Mouse (Mus musculus): ENCODE measurements around the gene Zfp974. TPM values are rescaled to one million over a fixed set of nuclear protein-coding genes. Genes with fewer than 3 reads are reported as not detected.
"Not testable (repeated sequence)": the region's sequence is repeated elsewhere in the genome, so short reads cannot be mapped to it uniquely, and the experiment has no call there.

The Zfp974 gene
- polyA plus RNA-seq (2014; fragmentation: Nextera tagmentation; extraction: Ambion mirVana): 3.5 and 4.4 TPM in 2 replicates

DNA sequence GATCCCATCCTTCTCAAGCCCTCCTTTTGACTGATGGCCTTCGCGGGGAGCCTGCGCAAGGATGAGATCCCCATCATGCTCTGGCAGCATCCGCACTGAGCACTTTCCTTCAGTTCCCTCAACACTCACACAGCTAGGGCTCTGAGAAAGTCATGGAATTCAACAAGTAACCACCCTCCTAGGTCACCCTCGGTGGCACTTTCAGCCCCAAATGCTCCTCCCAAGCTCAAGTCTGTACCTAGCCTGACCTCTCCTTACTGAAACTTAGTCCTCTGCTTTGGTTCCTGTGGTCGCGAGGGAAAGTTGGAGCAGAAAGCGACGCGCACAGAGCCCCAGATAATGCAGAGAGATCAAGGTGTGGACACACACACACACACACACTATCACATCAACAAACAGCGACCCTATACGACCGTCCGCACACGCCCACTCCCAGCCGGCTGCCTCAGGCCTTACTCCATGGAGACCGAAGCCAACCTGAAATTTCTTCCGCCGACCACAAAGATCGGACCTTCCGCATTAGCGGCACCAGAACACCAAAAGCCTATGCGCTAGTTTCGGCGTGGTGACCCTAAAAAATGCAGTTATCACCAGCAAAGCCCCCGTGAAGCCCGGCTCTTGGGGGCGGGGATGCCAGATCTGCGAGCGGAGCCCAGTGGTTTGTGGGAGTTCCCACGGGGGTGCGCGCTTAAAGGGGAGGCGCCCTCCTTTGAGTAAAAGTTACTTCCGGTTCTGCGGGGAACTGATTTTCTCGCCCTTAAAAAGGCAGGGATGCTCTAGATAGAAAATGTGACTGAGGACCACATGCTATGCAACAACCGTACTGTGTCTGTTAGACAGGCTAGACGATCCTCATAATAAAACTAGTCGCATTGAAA, at the start of gene Zfp974:
Gene Zfp974, minus strand, starts transcription at position 643 of the 878 bp plus-strand sequence.
- Histone ChIP-seq H3K27ac (ENCODE audit: low read depth, low read length) (no peak within 1 kb of the TSS), H3K4me2 (peak within 1 kb of the TSS; percentile 88), H3K27me3 (replicated peaks; ENCODE audit: control insufficient read depth, insufficient read depth, low read length) (no peaks in the 10 kb centered on the region), H3K4me1 (replicated peaks; ENCODE audit: control insufficient read depth, insufficient read depth, low read length) (no peaks in the 10 kb centered on the region; the same call in 1 of the 2 replicates), H3K9me3 (ENCODE audit: control insufficient read depth, low read length) (no peaks in the 10 kb centered on the region), H3K9ac (ENCODE audit: low read depth, low read length) (peak within 1 kb of the TSS; percentile 69), H3K36me3 (ENCODE audit: control insufficient read depth, insufficient read depth, low read length) (peaks cover 2% of the 10 kb centered on the region; the same call in 1 of the 2 replicates), H3K4me3 (ENCODE audit: low read depth, low read length) (peak within 1 kb of the TSS; percentile 66)
- ATAC-seq (replicated peaks; ENCODE audit: low FRiP score) (peak; percentile 64), DNase-seq (ENCODE audit: low spot score) (peak; percentile 80)
- 6% methylated on average over 40 of the region's 40 CpGs for WGBS

- 88% methylated on average over 13 of the region's 13 CpGs for WGBS
- not testable (repeated sequence) for ATAC-seq (replicated peaks; ENCODE audit: low FRiP score); H3K36me3 ChIP-seq (ENCODE audit: control insufficient read depth, insufficient read depth, low read length); DNase-seq (ENCODE audit: low spot score); H3K4me2 ChIP-seq; H3K27me3 ChIP-seq (replicated peaks; ENCODE audit: control insufficient read depth, insufficient read depth, low read length); H3K9ac ChIP-seq (ENCODE audit: low read depth, low read length); H3K27ac ChIP-seq (ENCODE audit: low read depth, low read length); H3K9me3 ChIP-seq (ENCODE audit: control insufficient read depth, low read length); H3K4me3 ChIP-seq (ENCODE audit: low read depth, low read length); H3K4me1 ChIP-seq (replicated peaks; ENCODE audit: control insufficient read depth, insufficient read depth, low read length)
These were observed 20.2 kb upstream of the Zfp974 start for GRCm38 (mm10) chr7:27949451-27949850.

GRCm38 (mm10) chr7:27941869-27942268, 12.6 kb upstream of the Zfp974 start:
- H3K9ac ChIP-seq (ENCODE audit: low read depth, low read length); H3K27me3 ChIP-seq (replicated peaks; ENCODE audit: control insufficient read depth, insufficient read depth, low read length); H3K9me3 ChIP-seq (ENCODE audit: control insufficient read depth, low read length); H3K36me3 ChIP-seq (ENCODE audit: control insufficient read depth, insufficient read depth, low read length); ATAC-seq (replicated peaks; ENCODE audit: low FRiP score); H3K4me2 ChIP-seq; H3K27ac ChIP-seq (ENCODE audit: low read depth, low read length); DNase-seq (ENCODE audit: low spot score); H3K4me3 ChIP-seq (ENCODE audit: low read depth, low read length); H3K4me1 ChIP-seq (replicated peaks; ENCODE audit: control insufficient read depth, insufficient read depth, low read length): not testable (repeated sequence)
- WGBS: 39% methylated on average over 5 of the region's 7 CpGs

DNA sequence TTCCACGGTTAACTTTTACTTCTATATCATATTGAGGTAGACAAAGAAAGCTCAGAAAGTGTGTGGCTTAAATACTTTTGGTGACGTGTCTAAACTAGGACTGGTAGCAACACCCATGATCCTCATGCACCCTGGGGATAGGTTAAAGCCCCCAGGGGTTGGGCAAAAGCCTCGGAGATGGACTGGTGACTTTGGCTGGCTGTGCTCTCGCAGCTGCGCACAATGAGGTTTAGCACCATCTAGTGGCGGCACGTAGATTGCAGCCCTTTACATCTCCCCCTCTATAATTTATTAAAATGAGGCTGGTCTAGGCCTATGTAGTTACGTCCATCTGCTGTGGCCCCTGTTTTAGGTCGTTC, 4.5 kb upstream of the Zfp974 start:
- not testable (repeated sequence) for H3K4me3 ChIP-seq (ENCODE audit: low read depth, low read length); H3K27me3 ChIP-seq (replicated peaks; ENCODE audit: control insufficient read depth, insufficient read depth, low read length); ATAC-seq (replicated peaks; ENCODE audit: low FRiP score); H3K4me1 ChIP-seq (replicated peaks; ENCODE audit: control insufficient read depth, insufficient read depth, low read length); DNase-seq (ENCODE audit: low spot score); H3K36me3 ChIP-seq (ENCODE audit: control insufficient read depth, insufficient read depth, low read length); H3K9ac ChIP-seq (ENCODE audit: low read depth, low read length); H3K9me3 ChIP-seq (ENCODE audit: control insufficient read depth, low read length); H3K27ac ChIP-seq (ENCODE audit: low read depth, low read length)
- 20% methylated on average over 1 of the region's 9 CpGs for WGBS
- H3K4me2 ChIP-seq: peak overlapping the region; percentile 56

GRCm38 (mm10) chr7:27933050-27933799, 4.0 kb upstream of the Zfp974 start:
- Histone ChIP-seq H3K4me3 (ENCODE audit: low read depth, low read length) (peak overlapping the region; percentile 15; the same call in 1 of the 2 replicates), H3K9me3 (ENCODE audit: control insufficient read depth, low read length) (no peaks in the 10 kb centered on the region), H3K27ac (ENCODE audit: low read depth, low read length) (no peak overlapping the region), H3K36me3 (ENCODE audit: control insufficient read depth, insufficient read depth, low read length) (no peaks in the 10 kb centered on the region), H3K9ac (ENCODE audit: low read depth, low read length) (no peak overlapping the region), H3K4me1 (replicated peaks; ENCODE audit: control insufficient read depth, insufficient read depth, low read length) (no peaks in the 10 kb centered on the region; the same call in 1 of the 2 replicates), H3K4me2 (peak overlapping the region; percentile 56), H3K27me3 (replicated peaks; ENCODE audit: control insufficient read depth, insufficient read depth, low read length) (no peaks in the 10 kb centered on the region)
- ATAC-seq (replicated peaks; ENCODE audit: low FRiP score) (0 out of 2 replicates have a peak, but pooled peaks have one; percentile 39), DNase-seq (ENCODE audit: low spot score) (no peak)
- WGBS: 16% methylated on average over 7 of the region's 7 CpGs

DNA sequence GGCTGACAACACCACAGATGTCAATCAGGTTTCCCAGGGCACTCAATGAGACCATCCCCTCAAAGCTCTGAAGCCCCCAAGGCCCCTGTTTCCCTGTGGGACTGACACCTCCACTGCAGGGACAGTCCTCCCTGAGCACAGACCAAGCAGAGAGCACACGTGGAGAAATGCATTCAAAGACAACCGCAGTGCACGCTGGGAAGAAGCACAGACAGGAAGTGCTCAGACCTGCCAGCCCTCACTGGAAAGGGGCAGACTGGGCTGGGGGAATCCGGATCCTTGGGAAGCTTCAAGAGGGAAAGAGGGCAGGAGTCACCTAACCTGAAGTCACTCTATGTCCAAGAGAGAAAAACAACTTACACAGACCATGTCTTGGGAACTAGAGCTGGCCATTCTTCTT, 2.2 kb downstream of the Zfp974 start:
- WGBS: 24% methylated on average over 4 of the region's 4 CpGs
- not testable (repeated sequence) for H3K27ac ChIP-seq (ENCODE audit: low read depth, low read length); H3K4me2 ChIP-seq; H3K4me1 ChIP-seq (replicated peaks; ENCODE audit: control insufficient read depth, insufficient read depth, low read length); ATAC-seq (replicated peaks; ENCODE audit: low FRiP score); H3K36me3 ChIP-seq (ENCODE audit: control insufficient read depth, insufficient read depth, low read length); H3K27me3 ChIP-seq (replicated peaks; ENCODE audit: control insufficient read depth, insufficient read depth, low read length); H3K9me3 ChIP-seq (ENCODE audit: control insufficient read depth, low read length); H3K9ac ChIP-seq (ENCODE audit: low read depth, low read length); DNase-seq (ENCODE audit: low spot score); H3K4me3 ChIP-seq (ENCODE audit: low read depth, low read length)

DNA sequence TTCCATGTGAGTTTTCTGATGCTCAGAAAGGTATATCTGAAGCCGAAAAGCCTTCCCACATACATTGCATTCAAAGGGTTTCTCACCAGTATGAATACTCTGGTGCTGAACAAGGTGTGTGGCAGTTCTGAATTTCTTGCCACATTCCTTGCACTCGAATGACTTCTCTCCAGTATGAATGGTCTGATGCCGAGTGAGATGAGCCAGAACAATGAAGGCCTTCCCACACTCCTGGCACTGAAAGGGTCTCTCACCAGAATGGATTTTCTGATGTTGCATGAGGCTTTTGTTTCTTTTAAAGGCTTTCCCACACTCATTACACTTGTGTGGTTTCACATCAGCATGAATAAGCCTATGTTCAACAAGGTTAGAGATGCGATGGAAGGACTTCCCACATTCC, 18.3 kb downstream of the Zfp974 start:
- not testable (repeated sequence) for H3K4me3 ChIP-seq (ENCODE audit: low read depth, low read length); H3K4me1 ChIP-seq (replicated peaks; ENCODE audit: control insufficient read depth, insufficient read depth, low read length); ATAC-seq (replicated peaks; ENCODE audit: low FRiP score); H3K27me3 ChIP-seq (replicated peaks; ENCODE audit: control insufficient read depth, insufficient read depth, low read length); H3K36me3 ChIP-seq (ENCODE audit: control insufficient read depth, insufficient read depth, low read length); DNase-seq (ENCODE audit: low spot score); H3K4me2 ChIP-seq; H3K9ac ChIP-seq (ENCODE audit: low read depth, low read length); H3K9me3 ChIP-seq (ENCODE audit: control insufficient read depth, low read length); H3K27ac ChIP-seq (ENCODE audit: low read depth, low read length)
- 82% methylated on average over 3 of the region's 4 CpGs for WGBS

GRCm38 (mm10) chr7:27905061-27905848, 24.0 kb downstream of the Zfp974 start:
- Histone ChIP-seq H3K4me2 (no peak overlapping the region), H3K4me1 (replicated peaks; ENCODE audit: control insufficient read depth, insufficient read depth, low read length) (no peaks in the 10 kb centered on the region), H3K36me3 (ENCODE audit: control insufficient read depth, insufficient read depth, low read length) (0 out of 2 replicates have a peak, but pooled peaks cover 3% of the 10 kb centered on the region), H3K27ac (ENCODE audit: low read depth, low read length) (no peak overlapping the region), H3K4me3 (ENCODE audit: low read depth, low read length) (no peak overlapping the region), H3K9ac (ENCODE audit: low read depth, low read length) (no peak overlapping the region), H3K9me3 (ENCODE audit: control insufficient read depth, low read length) (no peaks in the 10 kb centered on the region), H3K27me3 (replicated peaks; ENCODE audit: control insufficient read depth, insufficient read depth, low read length) (no peaks in the 10 kb centered on the region)
- DNase-seq (ENCODE audit: low spot score) (no peak), ATAC-seq (replicated peaks; ENCODE audit: low FRiP score) (no peak)
- WGBS: 69% methylated on average over 11 of the region's 11 CpGs
